Mouse (Mus musculus) lung, postnatal 25 days (tissue): ENCODE measurements around the gene Oser1.
"Not testable (repeated sequence)": the region's sequence is repeated elsewhere in the genome, so short reads cannot be mapped to it uniquely, and the experiment has no call there.

Experiments used
- DNase-seq: peaks from one replicate; pipeline ENCODE4 v3.0.0; 2022; ENCODE audit warnings: low spot score

The Oser1 gene

GRCm38 (mm10) chr2:163443543-163443942, 19.0 kb upstream of the Oser1 start:
- no peak for DNase-seq

GRCm38 (mm10) chr2:163439488-163439887, 15.0 kb upstream of the Oser1 start:
- no peak for DNase-seq

- DNase-seq = no peak
Observed at GRCm38 (mm10) chr2:163438619-163439451, 14.3 kb upstream of the Oser1 start.

- DNase-seq = no peak
Observed at GRCm38 (mm10) chr2:163438246-163438618, 13.7 kb upstream of the Oser1 start, which contains the start of gene Gdap1l1. Gene Gdap1l1 (plus strand): TSS chr2:163438476.

GRCm38 (mm10) chr2:163437800-163438199, 13.3 kb upstream of the Oser1 start:
- no peak for DNase-seq

- no peak for DNase-seq
Observed at GRCm38 (mm10) chr2:163433971-163434370, 9.5 kb upstream of the Oser1 start.

- DNase-seq = no peak
Observed at GRCm38 (mm10) chr2:163431289-163431688, 6.8 kb upstream of the Oser1 start.

GRCm38 (mm10) chr2:163428346-163429011, 4.0 kb upstream of the Oser1 start:
- peak; percentile 42 for DNase-seq

GRCm38 (mm10) chr2:163422895-163423660, 1.4 kb downstream of the Oser1 start:
- DNase-seq = no peak

- DNase-seq = no peak
Observed at GRCm38 (mm10) chr2:163420366-163420886, 4.1 kb downstream of the Oser1 start.

GRCm38 (mm10) chr2:163419346-163420045, 5.0 kb downstream of the Oser1 start:
- peak; percentile 100 for DNase-seq

GRCm38 (mm10) chr2:163418841-163419345, 5.6 kb downstream of the Oser1 start:
- no peak for DNase-seq

GRCm38 (mm10) chr2:163417830-163418229, 6.7 kb downstream of the Oser1 start:
- DNase-seq = no peak

- DNase-seq = no peak
Observed at GRCm38 (mm10) chr2:163417026-163417425, 7.5 kb downstream of the Oser1 start.

- no peak for DNase-seq
Observed at GRCm38 (mm10) chr2:163412846-163413590, 11.5 kb downstream of the Oser1 start.

GRCm38 (mm10) chr2:163412419-163412818, 12.1 kb downstream of the Oser1 start:
- no peak for DNase-seq

GRCm38 (mm10) chr2:163411840-163412239, 12.7 kb downstream of the Oser1 start:
- no peak for DNase-seq

GRCm38 (mm10) chr2:163411344-163411743, 13.2 kb downstream of the Oser1 start:
- not testable (repeated sequence) for DNase-seq

GRCm38 (mm10) chr2:163410211-163410610, 14.3 kb downstream of the Oser1 start:
- DNase-seq = no peak

GRCm38 (mm10) chr2:163404037-163404815, 20.3 kb downstream of the Oser1 start:
- no peak for DNase-seq
